Mouse (Mus musculus) embryonic facial prominence, embryonic 15.5 days (tissue): ENCODE results near the gene Sbk2. TPM values are rescaled to one million over a fixed set of nuclear protein-coding genes. Genes with fewer than 3 reads are reported as not detected.

ENCODE experiments used
- ATAC-seq: fragments of 200-750 bp; cut with Nextera tagmentation; 2 replicates; pipeline ENCODE4 v1.8.0; 2017; ENCODE audit warnings: low read depth, moderate TSS enrichment; ENCODE audit not compliant: insufficient number of reproducible peaks, low FRiP score, low TSS enrichment
- H3K27ac ChIP-seq: fragments of 300-500 bp; sonication (generic); replicated peaks from 2 replicates; pipeline ENCODE4 v1.5.1; 2015; ENCODE audit warnings: mild to moderate bottlenecking, inconsistent platforms
- H3K27me3 ChIP-seq: fragments of 300-500 bp; sonication (generic); 2 replicates; pipeline ENCODE4 v1.6.1; 2015; ENCODE audit warnings: inconsistent platforms
- H3K36me3 ChIP-seq: fragments of 300-500 bp; sonication (generic); 2 replicates; pipeline ENCODE4 v1.6.1; 2015; ENCODE audit warnings: mild to moderate bottlenecking, inconsistent platforms
- H3K4me1 ChIP-seq: fragments of 300-500 bp; sonication (generic); 2 replicates; pipeline ENCODE4 v1.6.1; 2015; ENCODE audit warnings: inconsistent platforms
- H3K4me2 ChIP-seq: fragments of 300-500 bp; sonication (generic); replicated peaks from 2 replicates; pipeline ENCODE4 v1.6.1; 2015; ENCODE audit warnings: mild to moderate bottlenecking, inconsistent platforms
- H3K4me3 ChIP-seq: fragments of 300-500 bp; sonication (generic); replicated peaks from 2 replicates; pipeline ENCODE4 v1.5.1; 2015; ENCODE audit warnings: mild to moderate bottlenecking, inconsistent platforms
- H3K9ac ChIP-seq: fragments of 300-500 bp; sonication (generic); 2 replicates; pipeline ENCODE4 v1.6.1; 2015; ENCODE audit warnings: inconsistent platforms
- H3K9me3 ChIP-seq: fragments of 300-500 bp; sonication (generic); replicated peaks from 2 replicates; pipeline ENCODE4 v1.6.1; 2016; ENCODE audit warnings: inconsistent platforms
- WGBS: fragments of 180-500 bp; shearing (Covaris S2); methylation state at CpG from one replicate; pipeline ENCODE4 v1.1.7; 2015; 5-methylcytosine and 5-hydroxymethylcytosine counted together
- polyA plus RNA-seq: library from polyadenylated mRNA; unstranded; fragments of >200 nt; fragmentation: Nextera tagmentation; extraction: Ambion mirVana; gene quantifications from 2 replicates; pipeline ENCODE4 v1.2.1, GENCODE M21; 2015

The Sbk2 gene
- polyA plus RNA-seq, 1 experiment from 2014 or later, result 0.32 TPM

DNA sequence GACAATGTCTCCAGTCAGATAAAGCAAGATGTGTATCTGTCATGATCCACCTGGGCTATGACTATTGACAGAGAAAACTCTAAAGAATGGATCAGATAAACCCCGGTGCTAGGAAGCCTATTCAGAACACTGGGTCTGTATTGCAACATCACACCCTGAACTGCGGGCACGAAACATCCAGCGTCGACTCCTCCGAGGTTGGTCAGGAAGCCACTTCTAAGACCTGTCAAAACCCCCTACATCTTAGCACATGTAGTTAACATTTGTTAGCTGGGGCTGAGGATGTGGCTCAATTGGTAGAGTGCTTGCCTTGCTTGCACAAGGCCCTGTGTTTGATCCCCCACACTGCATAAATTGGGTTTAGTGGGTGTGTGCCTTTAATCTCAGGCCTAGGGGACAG lies 15.8 kb downstream of the Sbk2 start:
- Histone ChIP-seq H3K4me1 (0 out of 2 replicates have a peak, but pooled peaks cover 3% of the 10 kb centered on the region), H3K9me3 (no peaks in the 10 kb centered on the region), H3K27me3 (no peaks in the 10 kb centered on the region), H3K4me2 (no peak overlapping the region), H3K27ac (no peak overlapping the region), H3K4me3 (no peak overlapping the region), H3K36me3 (no peaks in the 10 kb centered on the region), H3K9ac (no peak overlapping the region)
- 67% methylated on average over 6 of the region's 6 CpGs for WGBS
- ATAC-seq, result no peak

DNA sequence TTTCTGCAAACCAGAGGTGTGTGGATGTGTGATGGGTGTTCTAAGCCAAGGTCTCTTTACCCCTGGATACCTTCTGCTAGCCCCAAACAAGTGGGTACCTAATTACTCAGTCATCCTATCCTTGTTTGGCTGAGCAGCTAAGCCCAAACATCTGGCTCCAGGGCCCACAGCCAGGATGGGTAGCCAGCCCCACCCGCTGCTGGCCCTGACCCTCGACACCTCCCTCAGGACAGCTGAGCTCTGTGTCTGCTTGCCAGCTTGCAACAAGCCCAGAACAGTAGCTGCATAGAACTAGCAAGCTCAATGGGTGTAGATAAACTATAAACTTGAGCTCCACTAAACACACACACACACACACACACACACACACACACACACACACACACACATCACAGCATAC lies 16.4 kb downstream of the Sbk2 start:
- Histone ChIP-seq H3K9me3 (no peaks in the 10 kb centered on the region), H3K27ac (no peak overlapping the region), H3K4me3 (no peak overlapping the region), H3K27me3 (no peaks in the 10 kb centered on the region), H3K4me1 (0 out of 2 replicates have a peak, but pooled peaks cover 5% of the 10 kb centered on the region), H3K36me3 (no peaks in the 10 kb centered on the region), H3K4me2 (no peak overlapping the region), H3K9ac (no peak overlapping the region)
- ATAC-seq, result no peak
- 24% methylated on average over 2 of the region's 2 CpGs for WGBS

DNA sequence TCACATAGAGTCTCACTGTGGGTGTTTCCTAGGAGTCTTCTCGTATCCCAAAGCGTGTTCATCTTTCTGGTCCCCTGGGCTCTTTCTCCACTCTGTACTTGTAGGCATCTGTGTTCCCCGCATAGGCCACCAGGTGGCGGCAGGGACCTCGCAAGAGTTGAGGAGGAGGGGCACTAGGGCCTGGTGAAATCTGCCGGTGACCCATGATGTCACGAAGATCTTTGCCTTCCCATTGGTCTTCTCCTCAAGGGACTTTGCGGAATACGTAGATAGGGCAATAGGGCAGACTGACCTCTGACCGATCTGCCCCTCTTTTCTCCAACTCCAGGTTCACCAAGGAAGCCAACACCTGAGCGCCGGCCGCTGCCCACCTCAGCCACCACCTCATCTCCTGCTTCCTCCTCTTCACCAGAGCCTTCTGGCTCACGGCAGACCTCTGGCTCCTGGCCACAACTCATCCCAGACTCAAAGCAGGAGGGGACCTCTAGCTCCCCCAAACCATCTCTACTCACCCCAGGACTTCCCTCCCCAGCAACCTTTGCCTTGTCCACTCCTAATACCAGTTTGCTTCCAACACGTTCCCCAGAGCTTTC lies 20.9 kb downstream of the Sbk2 start:
- 0 out of 2 replicates have a peak, but pooled peaks cover 5% of the 10 kb centered on the region for H3K4me1 ChIP-seq
- peak overlapping the region; percentile 33 for H3K4me3 ChIP-seq
- H3K9ac ChIP-seq, result no peak overlapping the region; the same call in 1 of the 2 replicates
- no peaks in the 10 kb centered on the region for H3K27me3 ChIP-seq
- H3K36me3 ChIP-seq, result no peaks in the 10 kb centered on the region
- peak overlapping the region; percentile 58 for H3K4me2 ChIP-seq
- 18% methylated on average over 15 of the region's 15 CpGs for WGBS
- H3K9me3 ChIP-seq, result no peaks in the 10 kb centered on the region
- peak; percentile 80 for ATAC-seq
- no peak overlapping the region for H3K27ac ChIP-seq

DNA sequence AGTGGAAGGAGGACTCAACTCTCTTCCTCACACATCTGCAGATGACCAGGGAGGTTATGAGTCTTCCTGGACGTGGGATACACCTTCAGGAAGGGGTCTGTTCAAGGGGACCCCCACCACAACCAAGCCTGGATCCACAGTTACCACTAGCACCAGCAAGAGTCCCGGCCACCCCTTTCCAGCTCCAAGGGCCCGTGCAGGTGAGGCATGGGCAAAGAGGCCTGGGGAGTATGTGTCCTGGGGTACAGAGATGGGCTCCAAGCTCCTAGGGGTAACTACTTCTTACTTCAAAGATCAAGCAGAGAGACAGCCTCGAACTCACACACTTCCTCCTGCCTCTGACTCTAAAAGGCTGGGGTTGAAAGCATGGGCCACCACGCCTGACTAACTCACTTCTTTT lies 21.5 kb downstream of the Sbk2 start:
- no peak overlapping the region for H3K4me3 ChIP-seq
- H3K27me3 ChIP-seq, result no peaks in the 10 kb centered on the region
- H3K27ac ChIP-seq, result no peak overlapping the region
- no peaks in the 10 kb centered on the region for H3K36me3 ChIP-seq
- no peak overlapping the region for H3K9ac ChIP-seq
- 0 out of 2 replicates have a peak, but pooled peaks cover 5% of the 10 kb centered on the region for H3K4me1 ChIP-seq
- no peak overlapping the region for H3K4me2 ChIP-seq
- no peak for ATAC-seq
- 47% methylated on average over 5 of the region's 5 CpGs for WGBS
- no peaks in the 10 kb centered on the region for H3K9me3 ChIP-seq

DNA sequence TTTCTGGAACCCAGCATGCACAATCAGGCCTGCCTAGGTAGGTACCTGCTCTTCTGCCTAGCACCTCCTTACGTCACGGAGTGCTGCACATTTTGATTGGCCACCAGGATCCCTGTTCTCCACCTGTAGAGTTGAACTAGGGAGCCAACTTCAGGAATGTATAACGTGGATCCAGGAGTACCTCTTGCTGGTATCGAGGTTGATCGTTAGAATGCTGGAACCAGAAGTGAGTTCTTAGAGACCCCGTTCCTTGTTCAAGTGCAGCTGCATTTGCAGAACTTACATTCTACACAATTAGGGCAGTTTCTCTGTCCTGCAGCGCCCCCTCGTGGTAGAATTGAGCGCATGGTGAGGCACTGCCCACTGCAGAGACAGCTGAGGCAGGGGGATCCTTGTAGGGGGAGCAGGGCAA lies 24.1 kb downstream of the Sbk2 start:
- no peak overlapping the region for H3K4me2 ChIP-seq
- H3K9me3 ChIP-seq, result no peaks in the 10 kb centered on the region
- no peak overlapping the region for H3K4me3 ChIP-seq
- no peaks in the 10 kb centered on the region for H3K27me3 ChIP-seq
- WGBS, result 13% methylated on average over 9 of the region's 9 CpGs
- no peak for ATAC-seq
- H3K36me3 ChIP-seq, result no peaks in the 10 kb centered on the region
- H3K4me1 ChIP-seq, result 0 out of 2 replicates have a peak, but pooled peaks cover 5% of the 10 kb centered on the region
- H3K9ac ChIP-seq, result no peak overlapping the region
- no peak overlapping the region for H3K27ac ChIP-seq

DNA sequence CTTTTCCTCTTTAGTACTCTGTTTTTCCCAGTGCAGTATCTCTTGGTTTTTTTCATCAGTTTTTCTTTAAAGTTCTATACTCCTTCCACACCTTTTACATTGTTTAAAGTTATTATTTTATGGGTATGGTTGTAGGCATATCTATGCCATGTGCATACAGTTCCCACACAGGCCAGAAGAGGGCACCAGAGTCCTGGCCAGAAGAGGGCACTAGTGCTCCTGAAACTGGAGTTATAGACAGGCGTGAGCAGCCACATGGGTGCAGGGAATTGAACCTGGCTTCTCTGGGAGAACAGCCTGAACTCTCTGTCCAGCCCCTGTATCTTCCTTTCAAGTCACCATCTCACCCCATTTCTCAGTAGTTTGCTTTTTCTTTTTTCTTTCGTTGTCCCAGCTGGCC lies 25.8 kb downstream of the Sbk2 start:
- Histone ChIP-seq H3K9ac (no peak overlapping the region), H3K4me2 (no peak overlapping the region), H3K27me3 (no peaks in the 10 kb centered on the region), H3K27ac (no peak overlapping the region), H3K36me3 (no peaks in the 10 kb centered on the region), H3K4me1 (0 out of 2 replicates have a peak, but pooled peaks cover 2% of the 10 kb centered on the region), H3K4me3 (no peak overlapping the region), H3K9me3 (no peaks in the 10 kb centered on the region)
- ATAC-seq, result no peak
- WGBS, result 37% methylated on average over 2 of the region's 2 CpGs

DNA sequence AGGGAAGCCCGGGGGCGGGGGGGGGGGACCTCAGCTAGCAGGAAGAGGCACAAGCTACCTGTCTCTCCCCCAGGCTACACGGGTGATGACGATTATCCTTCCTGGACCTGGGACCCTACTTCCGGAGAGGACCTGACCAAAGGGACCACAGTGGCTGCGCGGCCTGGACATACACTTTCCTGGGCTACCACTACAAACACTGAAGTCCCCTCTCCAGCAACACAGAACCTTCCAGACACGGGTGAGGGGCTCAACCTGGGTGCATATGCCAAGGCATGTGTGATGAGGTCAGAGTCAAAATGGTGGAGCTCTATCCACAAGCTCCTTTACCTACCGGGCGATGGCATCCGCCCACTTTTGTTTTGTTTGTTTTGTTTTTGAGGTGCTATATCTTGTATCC lies 26.8 kb downstream of the Sbk2 start:
- no peak overlapping the region for H3K4me3 ChIP-seq
- H3K27me3 ChIP-seq, result no peaks in the 10 kb centered on the region
- no peak overlapping the region for H3K27ac ChIP-seq
- no peak overlapping the region for H3K9ac ChIP-seq
- no peaks in the 10 kb centered on the region for H3K36me3 ChIP-seq
- 67% methylated on average over 11 of the region's 11 CpGs for WGBS
- no peak overlapping the region for H3K4me2 ChIP-seq
- no peak for ATAC-seq
- H3K9me3 ChIP-seq, result no peaks in the 10 kb centered on the region
- H3K4me1 ChIP-seq, result 0 out of 2 replicates have a peak, but pooled peaks cover 10% of the 10 kb centered on the region

DNA sequence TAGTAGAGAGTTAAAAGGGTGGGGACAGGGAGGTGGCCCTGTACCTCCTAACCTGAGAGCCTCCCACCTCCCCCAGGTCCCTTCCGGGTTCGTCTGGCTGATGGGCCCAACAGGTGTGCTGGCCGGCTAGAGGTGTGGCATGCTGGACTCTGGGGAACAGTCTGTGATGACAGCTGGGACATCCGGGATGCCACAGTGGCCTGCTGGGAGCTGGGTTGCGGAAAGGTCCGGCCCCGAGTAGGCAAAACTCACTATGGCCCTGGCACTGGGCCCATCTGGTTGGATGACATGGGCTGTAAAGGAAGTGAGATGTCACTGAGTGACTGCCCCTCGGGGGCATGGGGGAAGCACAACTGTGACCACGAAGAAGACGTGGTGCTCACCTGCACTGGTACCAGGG lies 27.4 kb downstream of the Sbk2 start:
- H3K27me3 ChIP-seq, result no peaks in the 10 kb centered on the region
- no peak overlapping the region for H3K27ac ChIP-seq
- no peaks in the 10 kb centered on the region for H3K36me3 ChIP-seq
- no peak overlapping the region for H3K4me3 ChIP-seq
- 65% methylated on average over 10 of the region's 10 CpGs for WGBS
- no peak overlapping the region for H3K9ac ChIP-seq
- no peak for ATAC-seq
- no peaks in the 10 kb centered on the region for H3K9me3 ChIP-seq
- 0 out of 2 replicates have a peak, but pooled peaks cover 10% of the 10 kb centered on the region for H3K4me1 ChIP-seq
- no peak overlapping the region for H3K4me2 ChIP-seq

DNA sequence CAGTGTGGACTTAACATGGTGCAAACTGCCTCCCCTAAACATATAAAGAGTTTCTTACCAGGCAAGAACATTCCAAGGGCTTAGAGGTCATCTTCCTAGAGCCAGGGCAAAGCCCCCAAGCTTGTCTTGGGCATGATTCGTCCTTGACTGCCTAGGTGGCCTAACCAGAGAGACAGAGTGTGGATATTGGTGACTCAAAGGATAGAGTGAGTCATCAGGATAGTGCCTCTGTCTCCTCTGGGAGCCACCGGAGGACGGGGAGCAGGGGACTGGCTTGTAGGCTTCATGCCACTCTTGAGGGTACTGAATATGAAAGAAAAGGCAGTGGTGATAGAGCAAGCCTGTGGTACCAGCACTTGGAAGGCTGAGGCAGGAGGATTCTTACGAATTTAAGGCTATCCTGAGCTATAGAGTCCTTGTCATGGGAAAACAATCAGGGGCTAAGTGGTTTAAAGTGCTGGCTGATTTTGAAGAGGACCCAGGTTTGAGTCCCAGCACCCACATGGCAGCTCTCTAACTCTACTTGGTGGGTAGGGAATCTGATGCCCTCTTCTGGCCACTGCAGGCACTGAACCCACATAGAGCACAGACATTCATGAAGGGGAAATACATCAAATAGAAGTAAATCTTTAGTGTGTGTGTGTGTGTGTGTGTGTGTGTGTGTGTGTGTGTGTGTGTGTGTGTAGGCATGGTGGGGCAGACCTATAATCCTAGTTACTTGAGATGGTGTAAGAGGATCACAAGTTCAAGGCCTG lies 29.9 kb downstream of the Sbk2 start:
- H3K9ac ChIP-seq, result no peak overlapping the region
- no peak overlapping the region for H3K4me2 ChIP-seq
- H3K27me3 ChIP-seq, result no peaks in the 10 kb centered on the region
- H3K36me3 ChIP-seq, result no peaks in the 10 kb centered on the region
- no peak for ATAC-seq
- H3K9me3 ChIP-seq, result no peaks in the 10 kb centered on the region
- H3K4me3 ChIP-seq, result no peak overlapping the region
- no peak overlapping the region for H3K27ac ChIP-seq
- 0 out of 2 replicates have a peak, but pooled peaks cover 10% of the 10 kb centered on the region for H3K4me1 ChIP-seq
- 80% methylated on average over 4 of the region's 4 CpGs for WGBS

DNA sequence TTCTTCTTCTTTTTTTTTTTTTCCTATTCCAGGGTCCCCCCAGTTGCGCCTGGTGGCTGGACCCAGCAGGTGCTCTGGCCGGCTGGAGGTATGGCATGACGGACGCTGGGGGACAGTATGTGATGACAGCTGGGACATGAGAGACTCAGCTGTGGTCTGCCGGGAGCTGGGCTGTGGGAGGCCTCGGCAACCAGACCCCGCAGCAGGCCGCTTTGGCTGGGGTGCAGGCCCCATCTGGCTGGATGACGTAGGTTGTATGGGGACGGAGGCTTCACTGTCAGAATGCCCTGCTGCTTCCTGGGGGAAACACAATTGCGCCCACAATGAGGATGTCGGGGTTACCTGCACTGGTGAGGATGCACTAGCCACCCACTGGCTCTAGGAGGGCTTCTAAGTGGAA lies 31.1 kb downstream of the Sbk2 start:
- H3K36me3 ChIP-seq, result no peaks in the 10 kb centered on the region
- H3K4me1 ChIP-seq, result 0 out of 2 replicates have a peak, but pooled peaks cover 10% of the 10 kb centered on the region
- 70% methylated on average over 12 of the region's 12 CpGs for WGBS
- no peaks in the 10 kb centered on the region for H3K9me3 ChIP-seq
- no peak for ATAC-seq
- H3K27ac ChIP-seq, result 0 out of 2 replicates have a peak overlapping the region, but pooled peaks have one; percentile 11
- no peak overlapping the region for H3K9ac ChIP-seq
- H3K4me3 ChIP-seq, result no peak overlapping the region
- no peak overlapping the region for H3K4me2 ChIP-seq
- H3K27me3 ChIP-seq, result no peaks in the 10 kb centered on the region

DNA sequence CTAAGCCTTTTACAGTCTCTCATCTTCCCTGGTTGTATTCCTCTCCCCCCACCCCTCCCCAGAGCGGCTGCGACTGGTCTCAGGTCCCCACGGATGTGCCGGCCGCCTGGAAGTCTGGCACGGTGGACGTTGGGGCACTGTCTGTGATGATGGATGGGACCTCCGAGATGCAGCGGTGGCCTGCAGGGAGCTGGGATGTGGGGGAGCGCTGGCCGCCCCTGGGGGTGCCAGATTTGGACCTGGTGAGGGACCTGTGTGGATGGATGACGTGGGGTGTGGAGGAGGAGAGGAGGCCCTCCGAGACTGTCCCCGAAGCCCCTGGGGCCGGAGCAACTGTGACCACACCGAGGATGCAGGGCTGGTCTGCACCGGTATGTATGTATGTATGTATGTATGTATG lies 35.9 kb downstream of the Sbk2 start:
- Histone ChIP-seq H3K4me1 (peaks cover 41% of the 10 kb centered on the region), H3K27ac (no peak overlapping the region), H3K9ac (no peak overlapping the region), H3K4me3 (no peak overlapping the region), H3K27me3 (no peaks in the 10 kb centered on the region), H3K36me3 (no peaks in the 10 kb centered on the region), H3K4me2 (no peak overlapping the region), H3K9me3 (no peaks in the 10 kb centered on the region)
- ATAC-seq, result no peak
- WGBS, result 79% methylated on average over 17 of the region's 17 CpGs
